Mouse (Mus musculus): Measurements from ENCODE around the gene Zmiz2. TPM values are rescaled to one million over a fixed set of nuclear protein-coding genes. Genes with fewer than 3 reads are reported as not detected.
A peak's percentile ranks its signal among the peaks of the same experiment; 100 is the strongest.

The Zmiz2 gene
- polyA plus RNA-seq (2012; fragmentation: generic; extraction: Trizol), result 37.1 TPM

DNA sequence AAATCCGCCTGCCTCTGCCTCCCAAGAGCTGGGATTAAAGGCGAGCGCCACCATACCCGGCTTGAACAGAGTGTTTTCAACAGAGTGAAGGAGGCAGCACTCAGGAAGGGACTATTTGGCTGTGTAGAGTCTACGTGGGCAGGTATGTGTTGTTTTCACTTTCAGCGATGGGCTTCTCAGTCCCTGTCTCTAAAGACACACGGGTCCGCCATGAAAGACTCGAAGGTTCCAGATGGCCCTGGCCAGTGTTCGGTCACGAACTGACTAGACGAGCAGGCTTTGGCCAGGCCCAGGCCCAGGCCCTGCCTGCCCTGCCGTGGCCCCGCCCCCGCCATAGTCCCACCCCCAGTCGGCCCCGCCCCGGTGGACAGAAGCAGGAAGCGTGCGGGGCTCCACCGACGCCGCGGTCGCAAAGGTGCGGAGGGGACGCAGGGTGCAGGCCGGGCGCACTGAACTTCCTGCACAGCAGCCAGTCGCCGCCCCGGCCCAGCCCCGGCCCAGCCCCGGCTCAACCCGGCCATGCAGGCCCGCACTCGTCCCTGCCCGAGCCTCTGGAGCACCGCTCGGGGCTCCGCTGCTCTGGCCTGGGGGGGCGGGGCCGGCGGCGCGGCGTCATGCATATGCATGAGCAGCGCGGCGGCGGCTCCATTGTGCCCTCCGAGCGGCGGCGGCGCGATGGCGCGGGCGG is at the start of gene Zmiz2:
Gene Zmiz2 (plus strand): TSS at position 349 of the 688 bp plus-strand sequence.
- Histone ChIP-seq H3ac (ENCODE audit: control insufficient read depth, insufficient read length) (peak within 1 kb of the TSS; percentile 80), H3K36me3 (ENCODE audit: control insufficient read depth, insufficient read depth) (no peaks in the 10 kb centered on the region), H3K79me2 (ENCODE audit: control insufficient read depth, insufficient read depth) (peaks cover 24% of the 10 kb centered on the region), H3K4me2 (ENCODE audit: low read depth) (peak within 1 kb of the TSS; percentile 73), H3K4me3 (peak within 1 kb of the TSS; percentile 50), H3K27me3 (ENCODE audit: control insufficient read depth, insufficient read depth, insufficient read length) (no peaks in the 10 kb centered on the region)
- TF ChIP-seq SRF (IDR thresholded peaks at IDR 0.05; ENCODE audit: control insufficient read depth, insufficient read length, low read depth) (peak; percentile 72), REST (IDR thresholded peaks at IDR 0.05; ENCODE audit: insufficient read depth, insufficient read length) (no peak), POLR2A (IDR thresholded peaks at IDR 0.05; ENCODE audit: insufficient read length, low read depth) (peak; percentile 78), TCF12 (IDR thresholded peaks at IDR 0.05; ENCODE audit: insufficient read depth, poor library complexity, severe bottlenecking) (no peak), MAX (IDR thresholded peaks at IDR 0.05; ENCODE audit: low read depth) (no peak), POLR2AphosphoS2 (IDR thresholded peaks at IDR 0.05; ENCODE audit: insufficient read length, low read depth) (peak; percentile 82), MYOG (IDR thresholded peaks at IDR 0.05; ENCODE audit: control insufficient read depth in 1 of 3, insufficient read depth in 1 of 3, insufficient read length in 2 of 3, low read depth in 2 of 3) (peak in 2 of 3 experiments; percentile 11 to 12)

DNA sequence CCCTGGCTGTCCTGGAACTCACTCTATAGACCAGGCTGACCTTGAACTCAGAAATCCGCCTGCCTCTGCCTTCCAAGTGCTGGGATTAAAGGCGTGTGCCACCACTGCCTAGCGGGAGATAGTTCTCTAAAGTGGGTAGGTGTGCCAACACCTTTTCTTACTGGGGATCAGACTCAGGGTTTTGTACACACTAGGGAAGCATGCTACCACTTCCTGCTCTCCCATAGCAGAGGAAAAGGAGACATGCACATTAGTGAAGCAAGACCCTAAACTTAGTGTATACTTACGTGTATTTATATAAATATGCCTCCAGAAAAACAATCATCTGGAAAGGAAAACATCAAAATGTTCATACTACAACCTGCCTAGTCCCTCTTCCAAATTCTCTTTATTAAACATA is 42.9 kb upstream of the Zmiz2 start:
- peaks cover 73% of the 10 kb centered on the region for H3K36me3 ChIP-seq (ENCODE audit: control insufficient read depth, insufficient read depth)
- H3K27me3 ChIP-seq (ENCODE audit: control insufficient read depth, insufficient read depth, insufficient read length), result no peaks in the 10 kb centered on the region
- no peak overlapping the region for H3K4me3 ChIP-seq
- TF ChIP-seq SRF (IDR thresholded peaks at IDR 0.05; ENCODE audit: control insufficient read depth, insufficient read length, low read depth) (no peak), TCF12 (IDR thresholded peaks at IDR 0.05; ENCODE audit: insufficient read depth, poor library complexity, severe bottlenecking) (no peak), REST (IDR thresholded peaks at IDR 0.05; ENCODE audit: insufficient read depth, insufficient read length) (no peak)
- H3K79me2 ChIP-seq (ENCODE audit: control insufficient read depth, insufficient read depth), result no peaks in the 10 kb centered on the region
- no peak overlapping the region for H3ac ChIP-seq (ENCODE audit: control insufficient read depth, insufficient read length)
- H3K4me2 ChIP-seq (ENCODE audit: low read depth), result no peak overlapping the region

DNA sequence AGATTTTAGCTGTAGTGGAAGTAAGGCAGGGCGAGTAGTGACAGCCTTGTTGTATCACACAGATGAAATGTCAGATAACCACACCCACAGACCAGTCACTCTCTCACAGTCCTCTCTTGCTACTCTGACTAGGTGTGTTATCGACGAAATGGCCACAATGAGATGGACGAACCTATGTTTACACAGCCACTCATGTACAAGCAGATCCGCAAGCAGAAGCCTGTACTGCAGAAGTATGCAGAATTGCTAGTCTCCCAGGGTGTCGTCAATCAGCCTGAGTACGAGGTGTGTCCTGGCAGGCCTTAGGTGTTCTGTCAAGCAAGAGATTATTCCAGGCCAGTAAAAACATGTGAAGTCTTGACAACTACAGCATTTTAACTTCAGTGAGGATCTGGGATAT is 41.9 kb upstream of the Zmiz2 start:
- no peak overlapping the region for H3ac ChIP-seq (ENCODE audit: control insufficient read depth, insufficient read length)

DNA sequence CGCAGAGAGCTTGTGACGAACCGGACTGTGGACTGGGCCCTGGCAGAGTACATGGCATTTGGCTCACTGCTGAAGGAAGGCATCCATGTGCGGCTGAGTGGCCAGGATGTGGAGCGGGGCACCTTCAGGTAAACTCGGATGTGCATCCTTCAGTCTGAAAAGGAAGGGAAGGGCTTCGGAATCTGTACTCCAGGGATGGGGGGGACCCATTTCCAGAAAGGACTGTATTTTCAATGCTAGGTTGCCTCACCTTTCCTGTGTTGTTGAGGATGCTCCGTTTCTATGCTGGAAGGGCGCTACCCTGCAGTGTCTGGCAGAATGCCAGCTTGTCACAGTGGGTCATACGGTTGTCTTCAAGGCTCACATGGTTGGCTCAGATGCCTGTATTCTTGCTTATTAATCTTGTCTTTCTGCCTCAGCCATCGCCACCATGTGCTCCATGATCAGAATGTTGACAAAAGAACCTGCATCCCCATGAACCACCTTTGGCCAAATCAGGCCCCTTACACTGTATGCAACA is 40.1 kb upstream of the Zmiz2 start:
- no peaks in the 10 kb centered on the region for H3K27me3 ChIP-seq (ENCODE audit: control insufficient read depth, insufficient read depth, insufficient read length)
- H3K4me2 ChIP-seq (ENCODE audit: low read depth), result no peak overlapping the region
- TF ChIP-seq POLR2A (IDR thresholded peaks at IDR 0.05; ENCODE audit: insufficient read length, low read depth) (no peak), POLR2AphosphoS2 (IDR thresholded peaks at IDR 0.05; ENCODE audit: insufficient read length, low read depth) (no peak), MAX (IDR thresholded peaks at IDR 0.05; ENCODE audit: low read depth) (no peak), SRF (IDR thresholded peaks at IDR 0.05; ENCODE audit: control insufficient read depth, insufficient read length, low read depth) (no peak), USF1 (IDR thresholded peaks at IDR 0.05; ENCODE audit: low read depth) (no peak)
- peaks cover 61% of the 10 kb centered on the region for H3K36me3 ChIP-seq (ENCODE audit: control insufficient read depth, insufficient read depth)
- no peaks in the 10 kb centered on the region for H3K79me2 ChIP-seq (ENCODE audit: control insufficient read depth, insufficient read depth)
- H3ac ChIP-seq (ENCODE audit: control insufficient read depth, insufficient read length), result no peak overlapping the region
- H3K4me3 ChIP-seq, result no peak overlapping the region

More for the DNA sequence above, 41.9 kb upstream of the Zmiz2 start:
- TF ChIP-seq MYOD1 (IDR thresholded peaks at IDR 0.05; ENCODE audit: control insufficient read depth in 1 of 3, insufficient read length in 2 of 3, low read depth in 2 of 3) (no peak), REST (IDR thresholded peaks at IDR 0.05; ENCODE audit: insufficient read depth, insufficient read length) (no peak), USF1 (IDR thresholded peaks at IDR 0.05; ENCODE audit: low read depth) (no peak), POLR2A (IDR thresholded peaks at IDR 0.05; ENCODE audit: insufficient read length, low read depth) (no peak), POLR2AphosphoS2 (IDR thresholded peaks at IDR 0.05; ENCODE audit: insufficient read length, low read depth) (no peak), TCF3 (IDR thresholded peaks at IDR 0.05; ENCODE audit: insufficient read length, low read depth) (no peak), SRF (IDR thresholded peaks at IDR 0.05; ENCODE audit: control insufficient read depth, insufficient read length, low read depth) (no peak), TCF12 (IDR thresholded peaks at IDR 0.05; ENCODE audit: insufficient read depth, poor library complexity, severe bottlenecking) (no peak), E2F4 (IDR thresholded peaks at IDR 0.05; ENCODE audit: insufficient read depth) (no peak), MAX (IDR thresholded peaks at IDR 0.05; ENCODE audit: low read depth) (no peak), MYOG (IDR thresholded peaks at IDR 0.05; ENCODE audit: control insufficient read depth in 1 of 3, insufficient read depth in 1 of 3, insufficient read length in 2 of 3, low read depth in 2 of 3) (no peak), CEBPB (IDR thresholded peaks at IDR 0.05; ENCODE audit: insufficient read depth, poor library complexity, severe bottlenecking) (no peak)
- Histone ChIP-seq H3K79me2 (ENCODE audit: control insufficient read depth, insufficient read depth) (no peaks in the 10 kb centered on the region), H3K4me2 (ENCODE audit: low read depth) (no peak overlapping the region), H3K4me3 (no peak overlapping the region), H3K27me3 (ENCODE audit: control insufficient read depth, insufficient read depth, insufficient read length) (no peaks in the 10 kb centered on the region), H3K36me3 (ENCODE audit: control insufficient read depth, insufficient read depth) (peaks cover 72% of the 10 kb centered on the region)

DNA sequence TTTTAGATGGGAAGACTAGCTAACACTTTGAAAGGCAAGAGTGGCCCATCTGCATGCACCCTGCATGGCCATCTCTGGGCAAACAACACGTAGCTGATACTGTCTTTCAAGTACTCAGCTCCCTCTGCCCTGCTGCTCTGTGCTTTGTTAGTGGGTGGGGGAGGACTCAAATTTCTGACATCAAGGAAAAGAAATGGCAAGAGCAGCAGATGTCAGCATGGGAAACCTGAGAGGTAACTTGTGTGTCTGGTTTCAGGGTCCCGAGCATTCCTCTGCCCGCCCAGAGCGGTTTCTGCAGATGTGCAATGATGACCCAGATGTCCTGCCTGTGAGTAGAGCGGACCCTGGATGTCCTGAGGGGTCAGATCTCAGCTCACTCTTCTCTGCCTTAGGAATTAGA is 39.3 kb upstream of the Zmiz2 start:
- no peak overlapping the region for H3ac ChIP-seq (ENCODE audit: control insufficient read depth, insufficient read length)
- TF ChIP-seq POLR2AphosphoS2 (IDR thresholded peaks at IDR 0.05; ENCODE audit: insufficient read length, low read depth) (no peak), MYOG (IDR thresholded peaks at IDR 0.05; ENCODE audit: control insufficient read depth in 1 of 3, insufficient read depth in 1 of 3, insufficient read length in 2 of 3, low read depth in 2 of 3) (no peak), MYOD1 (IDR thresholded peaks at IDR 0.05; ENCODE audit: control insufficient read depth in 1 of 3, insufficient read length in 2 of 3, low read depth in 2 of 3) (no peak), CEBPB (IDR thresholded peaks at IDR 0.05; ENCODE audit: insufficient read depth, poor library complexity, severe bottlenecking) (no peak), SRF (IDR thresholded peaks at IDR 0.05; ENCODE audit: control insufficient read depth, insufficient read length, low read depth) (no peak), MAX (IDR thresholded peaks at IDR 0.05; ENCODE audit: low read depth) (no peak), TCF12 (IDR thresholded peaks at IDR 0.05; ENCODE audit: insufficient read depth, poor library complexity, severe bottlenecking) (no peak), E2F4 (IDR thresholded peaks at IDR 0.05; ENCODE audit: insufficient read depth) (no peak), TCF3 (IDR thresholded peaks at IDR 0.05; ENCODE audit: insufficient read length, low read depth) (no peak), USF1 (IDR thresholded peaks at IDR 0.05; ENCODE audit: low read depth) (no peak), REST (IDR thresholded peaks at IDR 0.05; ENCODE audit: insufficient read depth, insufficient read length) (no peak), POLR2A (IDR thresholded peaks at IDR 0.05; ENCODE audit: insufficient read length, low read depth) (no peak)
- H3K4me3 ChIP-seq, result no peak overlapping the region
- H3K4me2 ChIP-seq (ENCODE audit: low read depth), result no peak overlapping the region
- no peaks in the 10 kb centered on the region for H3K79me2 ChIP-seq (ENCODE audit: control insufficient read depth, insufficient read depth)
- H3K27me3 ChIP-seq (ENCODE audit: control insufficient read depth, insufficient read depth, insufficient read length), result no peaks in the 10 kb centered on the region
- H3K36me3 ChIP-seq (ENCODE audit: control insufficient read depth, insufficient read depth), result peaks cover 55% of the 10 kb centered on the region

Measured in myocyte (in vitro differentiated cells).